Mouse (Mus musculus) bone marrow macrophage, adult 2 months (primary cell): ENCODE data around the gene Inhbc. TPM values are rescaled to one million over a fixed set of nuclear protein-coding genes. Genes with fewer than 3 reads are reported as not detected.
A peak's percentile ranks its signal among the peaks of the same experiment; 100 is the strongest.

ENCODE experiments used
- H3K27ac ChIP-seq: 2 replicates; pipeline ENCODE4 v1.5.1; 2012; ENCODE audit warnings: low read depth, low read length; ENCODE audit not compliant: insufficient read depth
- H3K4me1 ChIP-seq: 2 replicates; pipeline ENCODE4 v1.6.1; 2012; ENCODE audit warnings: low read length; ENCODE audit not compliant: control insufficient read depth, insufficient read depth
- H3K4me3 ChIP-seq: 2 replicates; pipeline ENCODE4 v1.5.1; 2012; ENCODE audit warnings: mild to moderate bottlenecking, low read length, moderate library complexity; ENCODE audit not compliant: insufficient read depth
- CTCF ChIP-seq: IDR thresholded peaks from 2 replicates; pipeline ENCODE4 v1.5.1; 2012; ENCODE audit warnings: low read depth, mild to moderate bottlenecking, low read length, moderate library complexity
- POLR2A ChIP-seq: IDR thresholded peaks from 2 replicates; pipeline ENCODE4 v1.6.1; 2012; ENCODE audit warnings: mild to moderate bottlenecking, low read depth, low read length, borderline replicate concordance
- polyA plus RNA-seq: library from polyadenylated mRNA; stranded (reverse); fragments of >200 nt; gene quantifications from 2 replicates; pipeline ENCODE4 v1.2.4, GENCODE M21; 2012; ENCODE audit not compliant: missing spikeins, insufficient read depth, insufficient read length

The Inhbc gene
- polyA plus RNA-seq, 1 experiment = not detected

- peak overlapping the region; percentile 69 for H3K27ac ChIP-seq
- peak overlapping the region; percentile 98 for H3K4me3 ChIP-seq
- TF ChIP-seq CTCF (0 out of 2 replicates have a peak, but pooled peaks have one; percentile 14), POLR2A (no peak)
- peaks cover 9% of the 10 kb centered on the region for H3K4me1 ChIP-seq
Observed at GRCm38 (mm10) chr10:127380767-127381742, 10.8 kb upstream of the Inhbc start.

GRCm38 (mm10) chr10:127380251-127380691 is 10.0 kb upstream of the Inhbc start, which contains the start of gene R3hdm2:
TSS of gene R3hdm2 (plus strand) at chr10:127380327.
- TF ChIP-seq POLR2A = no peak
- TF ChIP-seq CTCF = no peak
- Histone ChIP-seq H3K27ac (peak within 1 kb of the TSS; percentile 69), H3K4me1 (peaks cover 6% of the 10 kb centered on the region), H3K4me3 (peak within 1 kb of the TSS; percentile 98)

GRCm38 (mm10) chr10:127379654-127380053 is 9.4 kb upstream of the Inhbc start:
- Histone ChIP-seq H3K27ac (no peak overlapping the region), H3K4me1 (peaks cover 6% of the 10 kb centered on the region), H3K4me3 (peak overlapping the region; percentile 71)
- TF ChIP-seq CTCF (no peak), POLR2A (no peak)

- H3K27ac ChIP-seq = no peak overlapping the region
Observed at GRCm38 (mm10) chr10:127377700-127378099, 7.5 kb upstream of the Inhbc start.

GRCm38 (mm10) chr10:127371023-127371422 is 792 bp upstream of the Inhbc start:
- H3K4me3 ChIP-seq = no peak overlapping the region
- no peak overlapping the region for H3K27ac ChIP-seq
- no peak for TF ChIP-seq CTCF

More at GRCm38 (mm10) chr10:127377700-127378099, 7.5 kb upstream of the Inhbc start:
- H3K4me3 ChIP-seq = no peak overlapping the region
- peaks cover 4% of the 10 kb centered on the region for H3K4me1 ChIP-seq
- TF ChIP-seq CTCF = no peak
- TF ChIP-seq POLR2A = no peak

GRCm38 (mm10) chr10:127368273-127368672 is 2.0 kb downstream of the Inhbc start:
- peaks cover 2% of the 10 kb centered on the region; the same call in 1 of the 2 replicates for H3K4me1 ChIP-seq
- TF ChIP-seq POLR2A (no peak), CTCF (no peak)
- H3K4me3 ChIP-seq = no peak overlapping the region
- H3K27ac ChIP-seq = no peak overlapping the region

More at GRCm38 (mm10) chr10:127371023-127371422, 792 bp upstream of the Inhbc start:
- H3K4me1 ChIP-seq = peaks cover 2% of the 10 kb centered on the region; the same call in 1 of the 2 replicates

- H3K4me3 ChIP-seq = no peak overlapping the region
- TF ChIP-seq CTCF = no peak
- no peak for TF ChIP-seq POLR2A
- H3K27ac ChIP-seq = no peak overlapping the region
- peaks cover 2% of the 10 kb centered on the region; the same call in 1 of the 2 replicates for H3K4me1 ChIP-seq
Observed at GRCm38 (mm10) chr10:127367116-127367515, 3.1 kb downstream of the Inhbc start.

GRCm38 (mm10) chr10:127360714-127361113 is 9.5 kb downstream of the Inhbc start:
- peaks cover 15% of the 10 kb centered on the region for H3K4me1 ChIP-seq

GRCm38 (mm10) chr10:127355336-127355735 is 14.9 kb downstream of the Inhbc start:
- TF ChIP-seq CTCF (no peak), POLR2A (no peak)
- Histone ChIP-seq H3K4me3 (no peak overlapping the region), H3K4me1 (peaks cover 28% of the 10 kb centered on the region), H3K27ac (no peak overlapping the region)

More at GRCm38 (mm10) chr10:127360714-127361113, 9.5 kb downstream of the Inhbc start:
- no peak overlapping the region for H3K4me3 ChIP-seq
- no peak overlapping the region for H3K27ac ChIP-seq
- no peak for TF ChIP-seq POLR2A
- no peak for TF ChIP-seq CTCF
